Mouse (Mus musculus): Measurements from ENCODE around the gene Cuedc1.
A peak's percentile ranks its signal among the peaks of the same experiment; 100 is the strongest.

Cuedc1 gene

GRCm38 (mm10) chr11:88146264-88147060 lies 48.6 kb downstream of the Cuedc1 start:
- DNase-seq (ENCODE audit: low read depth in 2 of 2, low spot score in 2 of 2), result no peak

- DNase-seq (ENCODE audit: low read depth in 2 of 2, low spot score in 2 of 2), result no peak
Observed at GRCm38 (mm10) chr11:88147388-88147787, 49.5 kb downstream of the Cuedc1 start.

- DNase-seq (ENCODE audit: low read depth in 2 of 2, low spot score in 2 of 2), result no peak
Observed at GRCm38 (mm10) chr11:88148015-88148637, 50.3 kb downstream of the Cuedc1 start.

- DNase-seq (ENCODE audit: low read depth in 2 of 2, low spot score in 2 of 2), result no peak
Observed at GRCm38 (mm10) chr11:88148638-88149279, 50.9 kb downstream of the Cuedc1 start.

- DNase-seq (ENCODE audit: low read depth in 2 of 2, low spot score in 2 of 2), result no peak
Observed at GRCm38 (mm10) chr11:88151379-88152155, 53.7 kb downstream of the Cuedc1 start.

- no peak for DNase-seq (ENCODE audit: low read depth in 2 of 2, low spot score in 2 of 2)
Observed at GRCm38 (mm10) chr11:88153880-88154279, 56.0 kb downstream of the Cuedc1 start.

- no peak for DNase-seq (ENCODE audit: low read depth in 2 of 2, low spot score in 2 of 2)
Observed at GRCm38 (mm10) chr11:88154500-88154899, 56.6 kb downstream of the Cuedc1 start.

GRCm38 (mm10) chr11:88155451-88155850 lies 57.6 kb downstream of the Cuedc1 start:
- no peak for DNase-seq (ENCODE audit: low read depth in 2 of 2, low spot score in 2 of 2)

GRCm38 (mm10) chr11:88155998-88156397 lies 58.1 kb downstream of the Cuedc1 start:
- no peak for DNase-seq (ENCODE audit: low read depth in 2 of 2, low spot score in 2 of 2)

- DNase-seq (ENCODE audit: low read depth in 2 of 2, low spot score in 2 of 2), result no peak
Observed at GRCm38 (mm10) chr11:88156403-88156802, 58.5 kb downstream of the Cuedc1 start.

GRCm38 (mm10) chr11:88158842-88159246 lies 61.0 kb downstream of the Cuedc1 start:
- DNase-seq (ENCODE audit: low read depth in 2 of 2, low spot score in 2 of 2), result no peak

GRCm38 (mm10) chr11:88159389-88159788 lies 61.5 kb downstream of the Cuedc1 start:
- DNase-seq (ENCODE audit: low read depth in 2 of 2, low spot score in 2 of 2), result no peak

GRCm38 (mm10) chr11:88160316-88160715 lies 62.5 kb downstream of the Cuedc1 start:
- no peak for DNase-seq (ENCODE audit: low read depth in 2 of 2, low spot score in 2 of 2)

GRCm38 (mm10) chr11:88161051-88161581 lies 63.3 kb downstream of the Cuedc1 start:
- DNase-seq (ENCODE audit: low read depth in 2 of 2, low spot score in 2 of 2), result no peak

- DNase-seq (ENCODE audit: low read depth in 2 of 2, low spot score in 2 of 2), result peak; percentile 36 to 48
Observed at GRCm38 (mm10) chr11:88161651-88162362, 63.9 kb downstream of the Cuedc1 start.

- no peak for DNase-seq (ENCODE audit: low read depth in 2 of 2, low spot score in 2 of 2)
Observed at GRCm38 (mm10) chr11:88162740-88163139, 64.9 kb downstream of the Cuedc1 start.

GRCm38 (mm10) chr11:88164213-88164723 lies 66.4 kb downstream of the Cuedc1 start:
- DNase-seq (ENCODE audit: low read depth in 2 of 2, low spot score in 2 of 2), result no peak

- DNase-seq (ENCODE audit: low read depth in 2 of 2, low spot score in 2 of 2), result no peak
Observed at GRCm38 (mm10) chr11:88164801-88165377, 67.0 kb downstream of the Cuedc1 start.

- DNase-seq (ENCODE audit: low read depth in 2 of 2, low spot score in 2 of 2), result no peak
Observed at GRCm38 (mm10) chr11:88165683-88166364, 68.0 kb downstream of the Cuedc1 start.
